Mouse (Mus musculus) spleen, postnatal 4 days (tissue): ENCODE data around the gene Plekho2.
A peak's percentile ranks its signal among the peaks of the same experiment; 100 is the strongest.

Experiments
- DNase-seq, 2 experiments: peaks; one replicate each; pipeline ENCODE4 v3.0.0; 2022; ENCODE audit warnings: low spot score in 2 of 2

Gene Plekho2

DNA sequence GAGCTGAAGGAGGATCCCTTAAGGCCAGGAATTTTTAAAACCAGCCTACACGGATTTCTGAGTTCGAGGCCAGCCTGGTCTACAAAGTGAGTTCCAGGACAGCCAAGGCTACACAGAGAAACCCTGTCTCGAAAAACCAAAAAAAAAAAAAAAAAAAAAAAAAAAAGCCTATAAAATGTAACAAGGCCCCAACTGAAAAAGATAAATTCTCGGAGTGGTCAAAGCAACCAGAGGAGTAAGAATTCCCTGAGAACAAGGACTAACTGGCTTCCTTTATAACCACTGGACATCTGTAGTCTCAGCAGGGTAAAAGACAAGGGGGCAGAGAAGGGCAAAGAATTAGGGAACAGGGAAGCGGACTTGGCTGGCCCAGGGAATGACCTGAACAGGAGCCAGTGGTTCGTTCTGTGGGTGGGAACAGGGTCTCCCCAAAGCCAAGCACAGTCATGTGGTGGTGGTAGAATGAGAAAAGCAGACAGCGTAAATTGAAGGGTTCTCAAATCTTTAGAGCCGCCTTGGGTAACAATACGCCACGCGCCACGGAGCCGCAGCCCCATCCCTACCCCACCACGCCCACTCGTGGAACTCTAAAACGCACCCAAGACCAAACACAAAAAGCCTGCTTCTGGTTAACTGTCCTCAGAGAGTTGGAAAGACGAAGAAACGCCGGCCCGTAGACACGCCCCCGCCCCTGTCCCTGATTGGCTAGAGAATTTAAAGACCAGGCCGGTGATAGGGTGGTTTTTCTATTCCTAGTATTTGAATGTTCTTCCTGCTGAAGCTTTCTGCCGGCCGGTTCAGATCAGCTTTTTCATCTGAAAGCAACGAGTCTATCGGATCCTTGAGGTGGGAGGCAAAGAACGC, 6.8 kb upstream of the Plekho2 start, which contains the start of gene Pif1:
TSS of gene Pif1 (plus strand) at position 755 of the 864 bp plus-strand sequence.
- peak; percentile 92 for DNase-seq

DNA sequence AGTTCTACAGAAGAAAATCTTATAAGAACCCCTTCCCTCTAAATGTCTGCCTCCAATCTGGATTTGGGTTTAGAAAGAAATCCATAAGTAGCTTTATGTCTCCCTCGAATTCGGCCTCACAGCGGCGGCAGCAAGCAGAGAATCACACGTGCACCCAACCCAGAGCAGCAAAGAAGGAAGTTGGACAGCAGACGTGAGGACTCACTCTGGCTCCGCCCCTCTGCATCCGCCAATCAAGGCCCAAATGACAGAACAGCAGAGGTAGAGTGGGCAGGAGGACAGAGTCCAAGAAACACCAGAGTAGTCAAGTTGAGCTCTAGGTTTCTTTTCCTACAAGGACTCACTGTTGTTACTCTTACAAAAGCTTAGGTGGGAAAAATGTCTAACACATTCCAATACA, 3.2 kb upstream of the Plekho2 start:
- peak; percentile 64 to 77 for DNase-seq

GRCm38 (mm10) chr9:65580401-65581256, 789 bp upstream of the Plekho2 start:
- DNase-seq = peak; percentile 92 to 93

DNA sequence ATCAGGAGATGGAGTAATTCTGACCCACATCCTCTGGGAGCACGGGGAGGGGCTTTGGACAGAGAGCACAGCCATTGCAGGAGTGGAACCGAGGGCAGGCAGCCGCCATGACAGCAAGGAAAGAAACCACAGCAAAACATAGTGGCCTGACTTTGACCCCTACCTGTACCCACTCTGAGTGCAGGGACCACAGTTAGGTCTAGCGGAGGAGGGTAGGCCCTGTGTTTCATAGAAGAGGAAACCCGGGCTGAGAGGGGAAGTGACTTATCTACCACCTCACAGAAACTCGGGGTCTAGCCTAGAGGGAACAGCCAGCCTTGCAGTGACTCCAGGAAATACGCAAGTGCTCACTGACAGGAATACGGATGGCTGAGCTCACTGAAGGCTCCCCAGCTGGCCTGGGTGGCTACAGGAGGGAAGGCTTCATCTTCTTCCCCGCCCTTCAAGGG, 1.0 kb downstream of the Plekho2 start:
- peak; percentile 51 to 78 for DNase-seq

- DNase-seq = no peak
These were observed 2.2 kb downstream of the Plekho2 start for GRCm38 (mm10) chr9:65577511-65578196.

GRCm38 (mm10) chr9:65576861-65577510, 2.9 kb downstream of the Plekho2 start:
- DNase-seq = peak in 1 of 2 experiments; percentile 24

DNA sequence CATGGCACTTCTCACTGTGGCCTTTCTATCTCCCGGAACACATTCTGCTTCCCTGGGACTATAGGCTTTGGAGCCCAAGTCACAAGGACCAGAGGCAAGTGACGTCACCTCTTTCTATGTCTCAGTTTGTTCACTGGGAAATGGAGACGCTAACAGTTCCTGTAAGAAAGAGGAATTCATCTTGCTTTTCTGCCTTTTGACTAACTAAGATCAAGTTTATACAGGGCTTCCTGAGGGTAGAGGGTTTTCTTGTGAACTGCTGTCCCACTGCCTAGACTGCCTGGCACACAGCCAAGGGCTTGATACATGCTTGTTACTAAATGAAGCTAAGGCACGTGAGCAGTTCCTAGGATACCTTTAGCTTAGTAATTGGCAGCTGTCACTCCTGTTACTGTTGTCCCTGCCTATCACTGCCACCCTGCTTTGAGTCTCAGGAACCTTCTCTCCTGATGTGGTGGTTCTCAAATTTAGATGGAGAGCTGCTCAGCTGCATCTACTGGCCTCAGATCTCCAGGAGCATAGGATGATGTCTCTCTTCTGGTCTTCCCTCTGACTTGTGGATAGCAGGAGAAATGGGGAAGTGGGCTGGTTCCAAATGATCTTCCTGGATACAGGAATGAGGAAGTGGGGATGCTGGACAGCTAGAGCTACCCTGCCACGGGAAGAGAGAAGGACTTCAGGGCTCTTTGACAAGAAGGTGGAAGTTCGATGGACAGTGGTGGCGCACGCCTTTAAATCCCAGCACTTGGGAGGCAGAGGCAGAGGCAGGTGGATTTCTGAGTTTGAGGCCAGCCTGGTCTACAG, 4.2 kb downstream of the Plekho2 start:
- DNase-seq = peak; percentile 70 to 88

DNA sequence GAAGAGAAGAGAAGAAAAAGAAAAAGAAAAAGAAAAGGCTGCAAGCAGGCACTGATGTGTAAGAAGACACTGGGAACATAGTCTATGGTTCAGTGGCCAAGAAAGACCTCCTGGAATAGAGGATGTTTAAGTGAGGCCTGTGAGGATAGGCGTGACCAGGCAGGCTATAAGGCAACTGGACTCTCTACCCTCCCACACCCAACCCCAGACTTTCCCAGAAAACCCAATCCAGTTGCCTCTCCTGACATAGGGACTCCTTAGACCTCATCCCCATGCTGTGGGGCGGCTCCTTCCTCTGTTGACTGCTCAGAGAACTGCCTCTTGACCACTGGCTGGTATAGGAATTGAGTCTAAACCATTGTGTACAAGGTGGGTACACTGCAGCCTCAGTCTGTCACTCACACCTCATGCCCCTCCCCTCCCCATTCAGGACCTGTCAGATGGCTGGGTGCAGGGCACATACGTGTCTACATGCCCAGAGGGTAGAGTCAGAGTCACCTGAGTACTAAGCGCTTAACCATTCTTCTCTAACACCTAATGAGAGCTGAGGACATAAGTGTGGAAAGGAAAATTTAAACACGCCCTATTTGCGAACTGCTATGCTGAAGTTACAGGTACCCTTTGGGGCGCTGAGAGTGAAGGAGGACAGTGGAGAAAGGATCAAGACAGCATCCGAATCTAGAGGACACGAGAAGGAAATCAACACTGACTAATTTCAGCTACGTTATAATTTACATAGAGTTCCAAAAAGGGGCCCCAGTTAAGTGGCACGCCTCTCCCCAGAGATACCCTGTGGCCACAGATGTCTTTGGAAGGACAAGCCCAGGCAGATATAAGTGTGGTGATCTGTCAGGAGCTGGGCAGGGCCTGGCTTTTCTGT, 5.1 kb downstream of the Plekho2 start:
- DNase-seq = peak in 1 of 2 experiments; percentile 42

GRCm38 (mm10) chr9:65572837-65573236, 7.0 kb downstream of the Plekho2 start:
- no peak for DNase-seq

GRCm38 (mm10) chr9:65569491-65569971, 10.3 kb downstream of the Plekho2 start:
- DNase-seq = peak in 1 of 2 experiments; percentile 66

DNA sequence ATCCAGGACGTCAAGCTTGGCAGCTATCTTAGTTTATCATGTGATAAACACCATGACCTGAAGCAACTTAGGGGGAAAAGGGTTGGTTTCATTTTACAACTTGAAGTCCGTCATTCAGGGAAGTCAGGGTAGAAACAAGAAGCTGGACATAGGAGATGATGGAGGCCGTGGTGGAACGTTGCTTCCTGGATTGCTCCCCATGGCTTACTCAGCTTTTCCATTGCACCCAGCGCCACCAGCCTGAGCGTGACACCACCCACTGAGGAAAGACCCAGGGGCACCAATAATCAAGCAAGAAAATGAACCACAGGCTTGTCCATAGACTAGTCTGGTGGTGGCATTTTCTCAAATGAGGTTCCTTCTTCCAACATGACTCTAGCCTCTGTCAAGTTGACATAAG, 11.1 kb downstream of the Plekho2 start:
- peak in 1 of 2 experiments; percentile 56 for DNase-seq

GRCm38 (mm10) chr9:65564698-65565097, 15.1 kb downstream of the Plekho2 start:
- DNase-seq = no peak

GRCm38 (mm10) chr9:65563073-65563472, 16.8 kb downstream of the Plekho2 start:
- no peak for DNase-seq

- no peak for DNase-seq
These were observed 17.7 kb downstream of the Plekho2 start for GRCm38 (mm10) chr9:65562081-65562506.

- peak; percentile 41 to 71 for DNase-seq
These were observed 18.8 kb downstream of the Plekho2 start for GRCm38 (mm10) chr9:65561016-65561415.

DNA sequence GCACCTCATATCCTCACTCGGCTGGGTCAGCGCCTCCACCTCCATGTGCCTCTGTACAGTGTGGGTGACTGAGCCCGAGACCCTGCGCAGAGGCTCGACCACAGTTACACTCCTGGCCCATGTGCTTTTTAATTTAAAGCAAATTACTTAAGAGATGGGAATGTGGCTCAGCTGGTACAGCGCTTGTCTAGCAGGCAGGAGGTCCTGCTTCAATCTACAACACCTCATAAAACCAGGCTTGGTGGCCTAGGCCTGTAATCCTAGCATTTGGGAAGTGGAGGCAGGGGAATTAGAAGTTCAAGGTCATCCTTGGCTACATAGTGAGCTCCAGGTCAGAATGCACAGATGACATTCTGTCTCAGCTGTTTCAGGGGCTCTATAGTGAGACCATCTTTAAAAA, 21.0 kb downstream of the Plekho2 start:
- no peak for DNase-seq

DNA sequence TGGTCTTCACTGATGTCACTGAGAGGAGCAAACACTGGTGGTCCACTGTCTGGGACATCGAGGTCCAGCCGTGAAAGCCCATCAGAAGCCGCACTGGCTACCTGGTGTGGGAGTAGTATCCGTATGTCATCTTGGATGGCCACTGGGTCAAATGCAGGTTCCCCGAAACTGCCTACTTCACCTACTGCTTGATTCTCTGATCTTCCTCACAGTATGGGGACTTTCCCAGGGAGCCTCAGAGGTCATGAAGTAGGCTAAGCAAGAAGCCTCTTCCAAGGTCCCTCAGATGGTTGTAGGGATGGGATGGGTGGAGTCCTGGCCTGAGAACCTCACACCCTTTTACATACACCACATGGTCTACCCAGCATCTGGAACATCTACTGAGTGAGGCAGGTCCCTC, 22.9 kb downstream of the Plekho2 start:
- DNase-seq = no peak

- no peak for DNase-seq
These were observed 23.5 kb downstream of the Plekho2 start for GRCm38 (mm10) chr9:65556349-65556748.

- peak in 1 of 2 experiments; percentile 67 for DNase-seq
These were observed 24.2 kb downstream of the Plekho2 start for GRCm38 (mm10) chr9:65555621-65556020.
